Mouse (Mus musculus): ENCODE results near the gene Kctd10. TPM values are rescaled to one million over a fixed set of nuclear protein-coding genes. Genes with fewer than 3 reads are reported as not detected.

Gene Kctd10
- total RNA-seq, 4 experiments from 2014 or later: 51.1 to 53.5 (median 53.1) TPM

GRCm38 (mm10) chr5:114379763-114380162 is 545 bp downstream of the Kctd10 start:
- DNase-seq (ENCODE audit: low spot score in 2 of 2): no peak

GRCm38 (mm10) chr5:114378936-114379335 is 1.4 kb downstream of the Kctd10 start:
- no peak for DNase-seq (ENCODE audit: low spot score in 2 of 2)

GRCm38 (mm10) chr5:114378177-114378920 is 2.0 kb downstream of the Kctd10 start:
- DNase-seq (ENCODE audit: low spot score in 2 of 2): no peak

GRCm38 (mm10) chr5:114374409-114375213 is 5.7 kb downstream of the Kctd10 start:
- no peak for DNase-seq (ENCODE audit: low spot score in 2 of 2)

GRCm38 (mm10) chr5:114373581-114373980 is 6.7 kb downstream of the Kctd10 start:
- DNase-seq (ENCODE audit: low spot score in 2 of 2): no peak

- no peak for DNase-seq (ENCODE audit: low spot score in 2 of 2)
Observed at GRCm38 (mm10) chr5:114373174-114373573, 7.1 kb downstream of the Kctd10 start.

- DNase-seq (ENCODE audit: low spot score in 2 of 2): no peak
Observed at GRCm38 (mm10) chr5:114372565-114372964, 7.7 kb downstream of the Kctd10 start.

- DNase-seq (ENCODE audit: low spot score in 2 of 2): no peak
Observed at GRCm38 (mm10) chr5:114371731-114372473, 8.4 kb downstream of the Kctd10 start.

GRCm38 (mm10) chr5:114371331-114371730 is 9.0 kb downstream of the Kctd10 start:
- no peak for DNase-seq (ENCODE audit: low spot score in 2 of 2)

- no peak for DNase-seq (ENCODE audit: low spot score in 2 of 2)
Observed at GRCm38 (mm10) chr5:114370371-114370776, 9.9 kb downstream of the Kctd10 start.

- DNase-seq (ENCODE audit: low spot score in 2 of 2): no peak
Observed at GRCm38 (mm10) chr5:114369921-114370320, 10.4 kb downstream of the Kctd10 start.

GRCm38 (mm10) chr5:114368803-114369496 is 11.4 kb downstream of the Kctd10 start:
- no peak for DNase-seq (ENCODE audit: low spot score in 2 of 2)

- no peak for DNase-seq (ENCODE audit: low spot score in 2 of 2)
Observed at GRCm38 (mm10) chr5:114368121-114368520, 12.2 kb downstream of the Kctd10 start.

GRCm38 (mm10) chr5:114365043-114365752 is 15.1 kb downstream of the Kctd10 start:
- no peak for DNase-seq (ENCODE audit: low spot score in 2 of 2)

- no peak for DNase-seq (ENCODE audit: low spot score in 2 of 2)
Observed at GRCm38 (mm10) chr5:114360968-114361367, 19.3 kb downstream of the Kctd10 start.

GRCm38 (mm10) chr5:114359586-114359985 is 20.7 kb downstream of the Kctd10 start:
- DNase-seq (ENCODE audit: low spot score in 2 of 2): no peak

- peak; percentile 64 to 70 for DNase-seq (ENCODE audit: low spot score in 2 of 2)
Observed at GRCm38 (mm10) chr5:114358833-114359232, 21.5 kb downstream of the Kctd10 start.

GRCm38 (mm10) chr5:114356936-114357751 is 23.2 kb downstream of the Kctd10 start:
- DNase-seq (ENCODE audit: low spot score in 2 of 2): peak; percentile 56 to 71

- DNase-seq (ENCODE audit: low spot score in 2 of 2): peak; percentile 50 to 75
Observed at GRCm38 (mm10) chr5:114356250-114356935, 23.9 kb downstream of the Kctd10 start.

All from layer of hippocampus, adult 8-10 months (tissue).